Mouse (Mus musculus): ENCODE results near the gene Rhox4c. TPM values are rescaled to one million over a fixed set of nuclear protein-coding genes. Genes with fewer than 3 reads are reported as not detected.
"Not testable (repeated sequence)": the region's sequence is repeated elsewhere in the genome, so short reads cannot be mapped to it uniquely, and the experiment has no call there.

Rhox4c gene
- not detected in 2 replicates for polyA plus RNA-seq (2015; fragmentation: Nextera tagmentation; extraction: Ambion mirVana)

DNA sequence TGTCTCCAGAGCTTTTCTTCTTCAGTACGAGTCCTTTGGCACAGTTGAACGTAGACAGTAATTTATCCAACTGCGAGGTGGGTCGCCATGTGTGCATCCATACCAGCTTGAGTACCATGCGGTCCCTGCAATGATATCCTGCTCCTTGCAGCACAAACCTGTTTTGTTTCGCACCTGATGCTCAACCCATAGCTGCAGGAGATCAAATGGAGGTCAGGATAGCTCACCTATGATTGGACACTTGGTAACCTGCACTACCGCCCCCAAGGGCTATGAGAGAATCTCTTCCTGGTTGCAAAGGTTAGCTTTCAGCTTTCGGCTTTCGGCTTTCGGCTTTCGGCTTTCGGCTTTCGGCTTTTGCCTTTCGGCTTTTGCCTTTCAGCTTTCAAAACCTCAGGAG lies at the start of gene Rhox4c:
TSS of gene Rhox4c (plus strand) at position 301 of the 400 bp plus-strand sequence.
- not testable (repeated sequence) for H3K4me1 ChIP-seq (ENCODE audit: control insufficient read depth, insufficient read depth, low read length); H3K27ac ChIP-seq (ENCODE audit: low read length); H3K36me3 ChIP-seq (ENCODE audit: control insufficient read depth, insufficient read depth, low read length); H3K27me3 ChIP-seq (ENCODE audit: control insufficient read depth, insufficient read depth, low read length); H3K9ac ChIP-seq (ENCODE audit: low read length); ATAC-seq (ENCODE audit: insufficient read depth, low FRiP score); H3K4me3 ChIP-seq (replicated peaks; ENCODE audit: low read length); H3K9me3 ChIP-seq (replicated peaks; ENCODE audit: control insufficient read depth, low read length); H3K4me2 ChIP-seq (ENCODE audit: low read depth, low read length)
- WGBS = 93% methylated on average over 14 of the region's 14 CpGs

GRCm38 (mm10) chrX:37432194-37432593 lies 47.9 kb upstream of the Rhox4c start, which contains the start of gene Rhox4b:
TSS of gene Rhox4b (plus strand) at chrX:37432494.
- 87% methylated on average over 14 of the region's 15 CpGs for WGBS
- H3K9me3 ChIP-seq (replicated peaks; ENCODE audit: control insufficient read depth, low read length); H3K4me1 ChIP-seq (ENCODE audit: control insufficient read depth, insufficient read depth, low read length); ATAC-seq (ENCODE audit: insufficient read depth, low FRiP score); H3K9ac ChIP-seq (ENCODE audit: low read length); H3K27ac ChIP-seq (ENCODE audit: low read length); H3K4me3 ChIP-seq (replicated peaks; ENCODE audit: low read length); H3K4me2 ChIP-seq (ENCODE audit: low read depth, low read length); H3K27me3 ChIP-seq (ENCODE audit: control insufficient read depth, insufficient read depth, low read length); H3K36me3 ChIP-seq (ENCODE audit: control insufficient read depth, insufficient read depth, low read length): not testable (repeated sequence)

DNA sequence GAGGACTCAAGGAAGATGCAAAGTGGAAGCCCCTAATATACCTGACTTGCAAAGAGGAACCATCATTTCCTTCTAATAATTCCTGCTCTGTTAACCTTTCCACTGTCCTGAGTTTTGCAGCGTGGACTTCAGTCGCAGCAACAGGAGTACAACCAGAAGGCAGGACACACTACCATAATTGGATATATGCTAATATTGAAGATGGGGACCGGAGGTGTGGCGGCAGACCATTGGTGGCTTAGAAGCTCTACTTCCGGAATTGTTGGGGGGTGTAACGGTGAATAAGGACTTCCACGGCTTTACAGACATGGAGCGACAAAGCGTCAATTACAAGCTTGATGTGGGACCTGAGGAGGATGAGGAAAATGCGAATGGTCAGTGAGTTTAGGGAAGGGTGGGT lies 26.8 kb upstream of the Rhox4c start, which contains the start of gene Rhox2c:
TSS of gene Rhox2c (plus strand) at position 301 of the 400 bp plus-strand sequence.
- H3K27me3 ChIP-seq (ENCODE audit: control insufficient read depth, insufficient read depth, low read length); H3K9me3 ChIP-seq (replicated peaks; ENCODE audit: control insufficient read depth, low read length); H3K36me3 ChIP-seq (ENCODE audit: control insufficient read depth, insufficient read depth, low read length); H3K4me2 ChIP-seq (ENCODE audit: low read depth, low read length); H3K4me3 ChIP-seq (replicated peaks; ENCODE audit: low read length); H3K9ac ChIP-seq (ENCODE audit: low read length); ATAC-seq (ENCODE audit: insufficient read depth, low FRiP score); H3K27ac ChIP-seq (ENCODE audit: low read length); H3K4me1 ChIP-seq (ENCODE audit: control insufficient read depth, insufficient read depth, low read length): not testable (repeated sequence)
- 87% methylated on average over 7 of the region's 10 CpGs for WGBS

- H3K4me2 ChIP-seq (ENCODE audit: low read depth, low read length); H3K27ac ChIP-seq (ENCODE audit: low read length); H3K4me3 ChIP-seq (replicated peaks; ENCODE audit: low read length); H3K9me3 ChIP-seq (replicated peaks; ENCODE audit: control insufficient read depth, low read length); H3K36me3 ChIP-seq (ENCODE audit: control insufficient read depth, insufficient read depth, low read length); H3K27me3 ChIP-seq (ENCODE audit: control insufficient read depth, insufficient read depth, low read length); ATAC-seq (ENCODE audit: insufficient read depth, low FRiP score); H3K9ac ChIP-seq (ENCODE audit: low read length); H3K4me1 ChIP-seq (ENCODE audit: control insufficient read depth, insufficient read depth, low read length): not testable (repeated sequence)
- 83% methylated on average over 3 of the region's 4 CpGs for WGBS
Measured at GRCm38 (mm10) chrX:37458285-37458684, 21.9 kb upstream of the Rhox4c start, which contains the start of gene Rhox3c. TSS of gene Rhox3c (plus strand) at chrX:37458585.

- not testable (repeated sequence) for H3K9me3 ChIP-seq (replicated peaks; ENCODE audit: control insufficient read depth, low read length); ATAC-seq (ENCODE audit: insufficient read depth, low FRiP score); H3K4me2 ChIP-seq (ENCODE audit: low read depth, low read length); H3K9ac ChIP-seq (ENCODE audit: low read length); H3K36me3 ChIP-seq (ENCODE audit: control insufficient read depth, insufficient read depth, low read length); H3K4me1 ChIP-seq (ENCODE audit: control insufficient read depth, insufficient read depth, low read length); H3K4me3 ChIP-seq (replicated peaks; ENCODE audit: low read length); H3K27ac ChIP-seq (ENCODE audit: low read length); H3K27me3 ChIP-seq (ENCODE audit: control insufficient read depth, insufficient read depth, low read length)
- 96% methylated on average over 15 of the region's 18 CpGs for WGBS
Measured at GRCm38 (mm10) chrX:37514059-37514458, 33.9 kb downstream of the Rhox4c start, which contains the start of gene Rhox4d. TSS of gene Rhox4d (plus strand) at chrX:37514359.

- not testable (repeated sequence) for H3K4me1 ChIP-seq (ENCODE audit: control insufficient read depth, insufficient read depth, low read length); H3K9ac ChIP-seq (ENCODE audit: low read length); H3K27ac ChIP-seq (ENCODE audit: low read length); H3K9me3 ChIP-seq (replicated peaks; ENCODE audit: control insufficient read depth, low read length); ATAC-seq (ENCODE audit: insufficient read depth, low FRiP score); H3K36me3 ChIP-seq (ENCODE audit: control insufficient read depth, insufficient read depth, low read length); H3K4me3 ChIP-seq (replicated peaks; ENCODE audit: low read length); H3K4me2 ChIP-seq (ENCODE audit: low read depth, low read length); H3K27me3 ChIP-seq (ENCODE audit: control insufficient read depth, insufficient read depth, low read length)
- 81% methylated on average over 2 of the region's 8 CpGs for WGBS
Measured at GRCm38 (mm10) chrX:37530152-37530551, 50.0 kb downstream of the Rhox4c start, which contains the start of gene Rhox2e. TSS of gene Rhox2e (plus strand) at chrX:37530452.

Other genes with a start within 250 kb of the Rhox4c start
- gene Rhox2a, start 235.4 kb upstream of the Rhox4c start, polyA plus RNA-seq (2015; fragmentation: Nextera tagmentation; extraction: Ambion mirVana) = not detected in 2 replicates
- 0.28 TPM in 1 of 2 replicates, not detected in the other for gene Rhox3a, start 230.4 kb upstream of the Rhox4c start, polyA plus RNA-seq (2015; fragmentation: Nextera tagmentation; extraction: Ambion mirVana)
- not detected in 2 replicates for gene Rhox4a, start 215.0 kb upstream of the Rhox4c start, polyA plus RNA-seq (2015; fragmentation: Nextera tagmentation; extraction: Ambion mirVana)
- gene Rhox3a2, start 100.3 kb upstream of the Rhox4c start, polyA plus RNA-seq (2015; fragmentation: Nextera tagmentation; extraction: Ambion mirVana) = not detected in 2 replicates
- gene Rhox4a2, start 89.5 kb upstream of the Rhox4c start, polyA plus RNA-seq (2015; fragmentation: Nextera tagmentation; extraction: Ambion mirVana) = not detected in 2 replicates
- gene Rhox2b, start 68.3 kb upstream of the Rhox4c start, polyA plus RNA-seq (2015; fragmentation: Nextera tagmentation; extraction: Ambion mirVana) = not detected in 2 replicates
- gene Rhox4b, start 47.8 kb upstream of the Rhox4c start, polyA plus RNA-seq (2015; fragmentation: Nextera tagmentation; extraction: Ambion mirVana) = not detected in 2 replicates
- not detected in 2 replicates for gene Rhox2c, start 26.7 kb upstream of the Rhox4c start, polyA plus RNA-seq (2015; fragmentation: Nextera tagmentation; extraction: Ambion mirVana)
- gene Rhox3c, start 21.8 kb upstream of the Rhox4c start, polyA plus RNA-seq (2015; fragmentation: Nextera tagmentation; extraction: Ambion mirVana) = not detected in 2 replicates
- gene Rhox2d, start 13.1 kb downstream of the Rhox4c start, polyA plus RNA-seq (2015; fragmentation: Nextera tagmentation; extraction: Ambion mirVana) = not detected in 2 replicates
- not detected in 2 replicates for gene Rhox4d, start 34.0 kb downstream of the Rhox4c start, polyA plus RNA-seq (2015; fragmentation: Nextera tagmentation; extraction: Ambion mirVana)
- gene Rhox2e, start 50.1 kb downstream of the Rhox4c start, polyA plus RNA-seq (2015; fragmentation: Nextera tagmentation; extraction: Ambion mirVana) = not detected in 2 replicates
- not detected in 2 replicates for gene Rhox3e, start 61.7 kb downstream of the Rhox4c start, polyA plus RNA-seq (2015; fragmentation: Nextera tagmentation; extraction: Ambion mirVana)
- not detected in 2 replicates for gene Rhox4e, start 77.1 kb downstream of the Rhox4c start, polyA plus RNA-seq (2015; fragmentation: Nextera tagmentation; extraction: Ambion mirVana)
- gene Rhox2f, start 91.1 kb downstream of the Rhox4c start, polyA plus RNA-seq (2015; fragmentation: Nextera tagmentation; extraction: Ambion mirVana) = not detected in 2 replicates
- not detected in 2 replicates for gene Rhox3f, start 100.7 kb downstream of the Rhox4c start, polyA plus RNA-seq (2015; fragmentation: Nextera tagmentation; extraction: Ambion mirVana)
- gene Rhox4f, start 127.4 kb downstream of the Rhox4c start, polyA plus RNA-seq (2015; fragmentation: Nextera tagmentation; extraction: Ambion mirVana) = not detected in 2 replicates
- not detected in 2 replicates for gene Rhox3g, start 148.3 kb downstream of the Rhox4c start, polyA plus RNA-seq (2015; fragmentation: Nextera tagmentation; extraction: Ambion mirVana)
- gene Rhox2g, start 163.1 kb downstream of the Rhox4c start, polyA plus RNA-seq (2015; fragmentation: Nextera tagmentation; extraction: Ambion mirVana) = not detected in 2 replicates
- gene Rhox4g, start 171.0 kb downstream of the Rhox4c start, polyA plus RNA-seq (2015; fragmentation: Nextera tagmentation; extraction: Ambion mirVana) = not detected in 2 replicates
- not detected in 2 replicates for gene Rhox3h, start 188.4 kb downstream of the Rhox4c start, polyA plus RNA-seq (2015; fragmentation: Nextera tagmentation; extraction: Ambion mirVana)
- not detected in 2 replicates for gene Rhox2h, start 192.9 kb downstream of the Rhox4c start, polyA plus RNA-seq (2015; fragmentation: Nextera tagmentation; extraction: Ambion mirVana)